Mouse (Mus musculus) right cerebral cortex, adult 2 months (tissue): ENCODE results near the gene Wdr11.

Source experiments
- DNase-seq, 2 experiments: peaks; one replicate each; pipeline ENCODE4 v3.0.0; 2021 to 2022; ENCODE audit warnings: low spot score in 2 of 2

The Wdr11 gene

GRCm38 (mm10) chr7:129652901-129653460 is 61.3 kb downstream of the Wdr11 start:
- DNase-seq, result peak; percentile 29 to 30

- DNase-seq, result peak; percentile 81
Observed at GRCm38 (mm10) chr7:129653791-129654271, 62.2 kb downstream of the Wdr11 start.

- DNase-seq, result no peak
Observed at GRCm38 (mm10) chr7:129654923-129655322, 63.3 kb downstream of the Wdr11 start.

DNA sequence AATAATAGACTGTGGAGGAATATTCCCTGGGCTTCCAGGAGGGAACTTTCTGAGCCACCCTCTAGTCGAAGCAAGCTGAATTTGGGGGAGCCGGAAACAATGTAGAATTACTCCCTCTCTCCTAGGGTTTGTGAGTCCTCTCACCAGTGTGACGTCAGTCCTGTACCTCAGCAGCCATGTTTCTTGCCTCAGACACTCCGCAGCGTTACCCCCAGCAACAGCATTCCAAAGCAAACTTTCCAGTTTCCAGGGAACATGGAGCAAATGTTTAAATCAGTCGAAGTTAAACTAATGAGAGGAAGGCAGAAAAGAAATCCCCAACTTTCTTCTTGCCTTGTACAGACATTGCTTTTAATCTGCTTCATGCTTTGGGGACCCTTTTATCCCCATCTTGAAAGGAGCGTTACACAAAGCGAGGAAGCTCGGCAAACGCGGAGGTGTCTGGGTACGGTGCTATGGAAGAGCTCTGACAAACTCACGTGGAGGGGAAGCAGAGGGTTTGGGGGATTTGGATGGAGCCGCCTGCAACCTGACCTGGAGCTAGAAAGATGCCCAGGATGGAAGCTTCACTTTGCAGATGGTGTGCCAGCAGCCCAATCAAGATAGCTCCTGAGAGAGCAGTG is 64.1 kb downstream of the Wdr11 start:
- no peak for DNase-seq

DNA sequence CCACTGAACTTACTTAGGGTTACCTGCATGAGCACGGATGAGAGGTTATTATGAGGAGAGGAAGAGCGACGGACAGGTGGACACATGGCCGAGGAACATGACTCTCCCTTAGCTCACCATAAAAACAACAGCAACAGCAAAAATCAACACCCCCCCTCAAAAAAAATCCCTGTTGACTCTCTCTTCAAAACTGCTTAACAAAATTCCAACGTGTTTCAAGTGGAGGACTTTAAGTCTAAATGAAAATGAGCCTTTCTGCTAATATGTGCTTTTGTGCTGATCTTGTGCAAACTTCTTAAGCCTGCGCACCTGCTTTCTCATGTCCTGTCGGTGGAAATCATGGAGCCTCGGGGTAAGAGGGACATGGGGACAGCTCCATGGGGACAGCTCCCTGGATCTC is 66.2 kb downstream of the Wdr11 start:
- no peak for DNase-seq

GRCm38 (mm10) chr7:129659755-129660154 is 68.1 kb downstream of the Wdr11 start:
- DNase-seq, result no peak

- DNase-seq, result no peak
Observed at GRCm38 (mm10) chr7:129660546-129660945, 68.9 kb downstream of the Wdr11 start.

DNA sequence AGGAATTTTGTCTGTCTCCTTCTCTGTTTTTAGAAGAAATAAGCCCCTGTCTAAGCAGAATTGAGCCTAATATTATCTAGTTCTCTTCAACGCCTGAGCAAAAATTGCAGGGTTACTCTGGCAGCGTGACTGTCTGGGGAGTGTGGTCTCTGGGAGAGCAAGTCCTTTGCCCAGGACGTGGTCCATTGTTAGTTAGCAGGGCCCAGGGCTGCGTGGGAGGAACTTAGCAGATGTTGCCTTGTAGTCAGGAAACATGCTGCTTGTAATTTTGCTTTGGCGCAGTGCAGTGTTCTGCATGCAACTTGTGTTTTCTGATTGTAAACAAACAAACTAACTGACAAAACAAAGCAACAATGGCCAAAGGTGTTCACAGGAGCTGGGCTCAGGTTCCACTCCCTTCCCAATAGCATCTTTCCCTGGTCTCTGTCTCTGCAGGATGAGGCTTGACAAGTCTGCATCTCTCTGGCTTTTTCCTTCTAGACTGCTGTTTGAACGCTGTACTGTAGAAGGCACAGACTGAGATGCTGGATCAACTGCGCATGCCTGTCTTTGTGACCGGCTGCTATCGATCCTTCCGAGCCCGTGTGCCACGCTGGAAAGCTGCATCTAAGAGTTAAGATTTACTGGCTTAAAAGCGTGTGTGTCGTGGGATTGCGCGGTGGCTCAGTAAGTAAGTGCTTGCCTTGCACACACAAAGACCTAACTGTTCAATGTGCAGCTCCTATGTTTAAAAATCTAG is 70.6 kb downstream of the Wdr11 start:
- peak; percentile 20 to 25 for DNase-seq

- peak in 1 of 2 experiments; percentile 18 for DNase-seq
Observed at GRCm38 (mm10) chr7:129663781-129664505, 72.3 kb downstream of the Wdr11 start.

- no peak for DNase-seq
Observed at GRCm38 (mm10) chr7:129665411-129665810, 73.7 kb downstream of the Wdr11 start.

- no peak for DNase-seq
Observed at GRCm38 (mm10) chr7:129665921-129666320, 74.3 kb downstream of the Wdr11 start.

DNA sequence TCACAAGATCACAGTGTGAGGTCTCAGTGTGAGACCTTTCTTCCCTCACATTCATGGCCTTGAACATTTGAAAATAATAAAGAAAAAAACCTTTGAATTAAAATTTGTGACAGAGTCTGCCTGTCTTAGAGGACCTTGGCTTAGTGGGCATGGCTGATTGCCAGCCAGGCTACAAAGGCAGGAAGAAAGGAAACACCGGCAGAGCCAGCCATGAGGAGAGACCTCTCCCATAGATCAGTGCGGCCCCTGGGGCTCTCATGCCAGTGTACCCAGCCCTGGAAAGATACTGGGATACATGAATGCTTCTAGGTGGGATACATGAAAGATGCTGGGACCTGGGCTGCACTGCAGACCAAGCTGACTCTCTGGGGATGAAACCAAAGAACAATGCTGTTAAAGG is 74.9 kb downstream of the Wdr11 start:
- DNase-seq, result no peak

- DNase-seq, result no peak
Observed at GRCm38 (mm10) chr7:129670280-129670679, 78.6 kb downstream of the Wdr11 start.

GRCm38 (mm10) chr7:129671675-129672651 is 80.3 kb downstream of the Wdr11 start:
- DNase-seq, result no peak

DNA sequence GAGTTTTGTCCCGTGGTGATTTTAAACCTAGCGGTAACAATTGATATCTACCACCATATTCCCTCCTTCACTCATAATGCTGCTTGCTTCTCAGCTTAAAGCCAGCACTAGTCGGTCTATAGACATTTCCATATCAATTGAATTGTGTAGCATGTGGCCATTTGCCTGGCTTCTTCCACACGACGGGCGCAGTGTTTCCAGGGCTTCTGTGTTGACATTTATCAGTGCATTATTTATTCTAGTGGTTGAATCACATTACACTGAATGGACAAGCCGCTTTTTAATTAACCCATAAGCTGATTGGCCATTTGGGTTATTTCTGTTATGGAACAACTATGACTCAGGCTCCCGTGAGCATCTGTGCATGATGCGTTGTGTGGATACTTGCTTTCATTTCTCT is 82.1 kb downstream of the Wdr11 start:
- DNase-seq, result no peak

GRCm38 (mm10) chr7:129674558-129674957 is 82.9 kb downstream of the Wdr11 start:
- no peak for DNase-seq

- no peak for DNase-seq
Observed at GRCm38 (mm10) chr7:129675852-129676251, 84.2 kb downstream of the Wdr11 start.

- DNase-seq, result no peak
Observed at GRCm38 (mm10) chr7:129677141-129677540, 85.5 kb downstream of the Wdr11 start.

DNA sequence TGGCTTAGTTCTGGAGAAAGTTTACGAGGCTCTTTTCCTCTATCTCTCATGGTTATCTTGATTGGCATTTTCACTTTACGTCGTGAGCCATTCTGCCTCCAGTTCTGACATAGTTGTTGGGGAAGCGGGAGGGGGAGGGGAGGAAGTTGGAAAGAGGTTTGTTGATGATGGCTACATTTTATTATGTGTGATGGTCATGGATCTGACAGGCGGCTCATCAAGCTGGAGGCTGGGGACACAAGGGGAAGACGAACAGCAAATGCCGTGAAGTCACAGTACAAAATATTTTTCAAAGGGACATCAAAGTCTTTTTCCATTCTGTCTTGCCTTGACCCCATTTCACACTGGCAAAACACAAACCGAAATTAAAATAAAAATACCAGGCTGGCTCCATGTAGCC is 86.8 kb downstream of the Wdr11 start:
- no peak for DNase-seq

DNA sequence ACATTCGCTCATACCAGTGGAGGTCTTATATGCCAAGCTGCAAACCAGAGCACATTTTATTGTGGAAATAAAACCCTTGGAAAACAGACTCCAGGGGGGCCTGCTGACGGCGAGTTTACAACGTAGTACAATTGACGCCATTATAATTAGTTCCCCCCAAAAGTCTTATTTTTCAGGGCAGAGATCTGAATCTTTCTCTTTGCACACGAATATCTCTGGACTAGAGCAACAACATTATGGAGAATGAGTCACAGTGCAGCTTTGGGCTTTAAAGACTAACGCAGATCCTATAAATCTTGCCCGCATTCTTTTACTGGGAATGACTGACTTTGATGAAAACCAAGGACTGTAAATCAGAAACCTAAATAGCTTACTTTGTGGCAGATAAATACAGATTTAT is 87.3 kb downstream of the Wdr11 start:
- DNase-seq, result no peak
